In genomic region chr1:93537227-93537626, GRCm38 (mm10) we compare ENCODE assay signal across 23 mouse cellular contexts. TPM values are rescaled to one million over a fixed set of nuclear protein-coding genes. Genes with fewer than 3 reads are reported as not detected.
DNase-seq lines count a peak whose midpoint lies in the region; ATAC-seq and TF ChIP-seq lines count a peak whose summit lies in the region.
"Had no signal": no experiment of that assay in that cellular context is flagged by ENCODE, and none has a peak within 500 bp of the region (broad histone marks: within the 10 kb centered on the region; RNA-seq: fewer than 3 reads in every experiment).

No protein-coding gene starts in this region.

- TF ChIP-seq CTCF in lung, adult 2 months (IDR thresholded peaks at IDR 0.05; ENCODE audit: insufficient read depth, low read length), result no peak
- TF ChIP-seq CTCF in embryonic fibroblast, embryonic 13.5 days (IDR thresholded peaks at IDR 0.05; ENCODE audit: borderline replicate concordance, insufficient read depth, low read length), result no peak

- whole genome bisulfite sequencing in lung, adult 2 months, result 74% methylated on average over 6 of the region's 6 CpGs

- intact Hi-C loops in left cerebral cortex, postnatal 36 days (cut with DNase I), result no loop called here

- peak overlapping the region; percentile 98 for H3K27ac ChIP-seq in embryonic fibroblast, embryonic 13.5 days (ENCODE audit: insufficient read depth, low read length)
- H3K27ac ChIP-seq: forebrain, embryonic 13.5 days; gastrocnemius, adult 2 months; heart, embryonic 15.5 days; hindbrain, embryonic 13.5 days; hindbrain, postnatal 0 days had no signal

- no peak overlapping the region for H3K4me3 ChIP-seq in lung, adult 2 months (replicated peaks; ENCODE audit: extremely low read depth, low read depth, low read length)
- H3K4me3 ChIP-seq in embryonic fibroblast, embryonic 13.5 days (ENCODE audit: insufficient read depth, low read length), result no peak overlapping the region
- H3K4me3 ChIP-seq: forebrain, embryonic 13.5 days; gastrocnemius, adult 2 months; heart, embryonic 15.5 days; hindbrain, embryonic 13.5 days had no signal

- no peaks in the 10 kb centered on the region for H3K4me1 ChIP-seq in lung, adult 2 months (ENCODE audit: control insufficient read depth, insufficient read depth, low read length)
- H3K4me1 ChIP-seq in embryonic fibroblast, embryonic 13.5 days (ENCODE audit: control insufficient read depth, insufficient read depth, low read length), result 0 out of 2 replicates have a peak, but pooled peaks cover 3% of the 10 kb centered on the region
- H3K4me1 ChIP-seq: heart, embryonic 15.5 days; hindbrain, embryonic 13.5 days had no signal

- TF ChIP-seq POLR2A in lung, adult 2 months (IDR thresholded peaks at IDR 0.05; ENCODE audit: borderline replicate concordance, extremely low read depth, low read depth, low read length), result no peak
- no peak for TF ChIP-seq POLR2A in embryonic fibroblast, embryonic 13.5 days (IDR thresholded peaks at IDR 0.05; ENCODE audit: low read depth, low read length)

- DNase-seq in lung, postnatal 14 days, result peak; percentile 7
- no peak for DNase-seq in lung, adult 2 months
- DNase-seq in NIH3T3 (ENCODE audit: low read depth), result peak; percentile 29
- no peak for DNase-seq in left cerebral cortex, postnatal 36 days (ENCODE audit: low spot score in 2 of 2)
- DNase-seq: adrenal gland, adult 2 months; adrenal gland, postnatal 25 days; B cell, adult 2 months; cerebellum, adult 2 months; cerebellum, postnatal 10 days; embryo, embryonic 11 days; forebrain, postnatal 0 days; gastrocnemius, adult 2 months; gastrocnemius, postnatal 25 days; heart, adult 18-20 months; heart, postnatal 14 days; kidney, adult 11 months had no signal

- no peak for ATAC-seq in monocyte, adult 5-6 weeks (replicated peaks; ENCODE audit: insufficient number of reproducible peaks, low FRiP score, low TSS enrichment, poor library complexity, severe bottlenecking)
- ATAC-seq: CD4-positive, CD25-positive, alpha-beta regulatory T cell, adult 4 months; forebrain, embryonic 13.5 days; forebrain, postnatal 0 days; hindbrain, postnatal 0 days had no signal

RNA-seq across cellular contexts. Expression of gene Farp2, which starts 25.3 kb away (rescaled TPM):
- 4.2 and 4.7 TPM in 2 replicates for polyA plus RNA-seq in lung, adult 2 months (2012; rRNA removed)
- 42.3 and 47.7 TPM in 2 replicates for polyA plus RNA-seq in embryonic fibroblast, embryonic 13.5 days (2011; ENCODE audit: insufficient read length, low read depth, missing spikeins)
- total RNA-seq in monocyte, adult 5-6 weeks (2017), result 0.75 to 4.4 TPM (median 2.0 TPM) in 3 replicates
- 10 to 100 TPM; 11.5 to 12.1 TPM for total RNA-seq in left cerebral cortex, postnatal 36 days (2021)

RNA-seq across cellular contexts. Expression of gene Hdlbp, which starts 58.6 kb away (rescaled TPM):
- 52.2 and 61.2 TPM in 2 replicates for polyA plus RNA-seq in lung, adult 2 months (2012; rRNA removed)
- polyA plus RNA-seq in embryonic fibroblast, embryonic 13.5 days (2011; ENCODE audit: insufficient read length, low read depth, missing spikeins), result 579 and 643 TPM in 2 replicates
- 58.2 to 101 TPM (median 83.6 TPM) in 3 replicates for total RNA-seq in monocyte, adult 5-6 weeks (2017)
- 100 to 1,000 TPM; 166 to 169 TPM for total RNA-seq in left cerebral cortex, postnatal 36 days (2021)

Comparison
In these comparisons a context has a peak if more than half of its experiments do, and no peak if none do; other contexts are left out.
1. DNase-seq: peak in lung, postnatal 14 days (single experiment) and NIH3T3 (single experiment); none in lung, adult 2 months (single experiment) and left cerebral cortex, postnatal 36 days (0 of 2).